Mouse (Mus musculus): ENCODE measurements around the gene B430306N03Rik.
A peak's percentile ranks its signal among the peaks of the same experiment; 100 is the strongest.
"Not testable (repeated sequence)": the region's sequence is repeated elsewhere in the genome, so short reads cannot be mapped to it uniquely, and the experiment has no call there.

B430306N03Rik gene

GRCm38 (mm10) chr17:48312124-48312523, 3.8 kb upstream of the B430306N03Rik start:
- DNase-seq (ENCODE audit: low spot score), result no peak

- no peak for DNase-seq (ENCODE audit: low spot score)
These were observed 2.7 kb downstream of the B430306N03Rik start for GRCm38 (mm10) chr17:48318686-48319085.

- no peak for DNase-seq (ENCODE audit: low spot score)
These were observed 5.3 kb downstream of the B430306N03Rik start for GRCm38 (mm10) chr17:48321279-48321678.

- no peak for DNase-seq (ENCODE audit: low spot score)
These were observed 7.3 kb downstream of the B430306N03Rik start for GRCm38 (mm10) chr17:48323236-48323635.

- DNase-seq (ENCODE audit: low spot score), result no peak
These were observed 8.3 kb downstream of the B430306N03Rik start for GRCm38 (mm10) chr17:48324258-48324657.

GRCm38 (mm10) chr17:48325093-48325492, 9.2 kb downstream of the B430306N03Rik start:
- DNase-seq (ENCODE audit: low spot score), result no peak

- peak; percentile 42 for DNase-seq (ENCODE audit: low spot score)
These were observed 9.7 kb downstream of the B430306N03Rik start for GRCm38 (mm10) chr17:48325638-48326037.

GRCm38 (mm10) chr17:48326656-48327055, 10.7 kb downstream of the B430306N03Rik start:
- DNase-seq (ENCODE audit: low spot score), result no peak

- DNase-seq (ENCODE audit: low spot score), result no peak
These were observed 16.6 kb downstream of the B430306N03Rik start for GRCm38 (mm10) chr17:48332524-48332923.

GRCm38 (mm10) chr17:48334186-48334585, 18.2 kb downstream of the B430306N03Rik start:
- DNase-seq (ENCODE audit: low spot score), result no peak

GRCm38 (mm10) chr17:48336857-48337256, 20.9 kb downstream of the B430306N03Rik start:
- peak; percentile 81 for DNase-seq (ENCODE audit: low spot score)

GRCm38 (mm10) chr17:48340267-48340666, 24.3 kb downstream of the B430306N03Rik start:
- DNase-seq (ENCODE audit: low spot score), result no peak

- DNase-seq (ENCODE audit: low spot score), result no peak
These were observed 26.0 kb downstream of the B430306N03Rik start for GRCm38 (mm10) chr17:48341947-48342346.

GRCm38 (mm10) chr17:48343065-48343464, 27.1 kb downstream of the B430306N03Rik start:
- DNase-seq (ENCODE audit: low spot score), result no peak

- DNase-seq (ENCODE audit: low spot score), result no peak
These were observed 29.9 kb downstream of the B430306N03Rik start for GRCm38 (mm10) chr17:48345824-48346223.

- peak; percentile 61 for DNase-seq (ENCODE audit: low spot score)
These were observed 30.3 kb downstream of the B430306N03Rik start, which contains the start of gene Trem2 for GRCm38 (mm10) chr17:48346231-48346630. TSS of gene Trem2 (plus strand) at chr17:48346401.

- DNase-seq (ENCODE audit: low spot score), result no peak
These were observed 30.9 kb downstream of the B430306N03Rik start for GRCm38 (mm10) chr17:48346834-48347233.

- no peak for DNase-seq (ENCODE audit: low spot score)
These were observed 31.3 kb downstream of the B430306N03Rik start for GRCm38 (mm10) chr17:48347287-48347686.

GRCm38 (mm10) chr17:48350681-48351193, 34.8 kb downstream of the B430306N03Rik start:
- DNase-seq (ENCODE audit: low spot score), result no peak

- not testable (repeated sequence) for DNase-seq (ENCODE audit: low spot score)
These were observed 37.0 kb downstream of the B430306N03Rik start for GRCm38 (mm10) chr17:48352976-48353375.

GRCm38 (mm10) chr17:48355822-48356221, 39.9 kb downstream of the B430306N03Rik start:
- peak; percentile 38 for DNase-seq (ENCODE audit: low spot score)

- DNase-seq (ENCODE audit: low spot score), result no peak
These were observed 42.0 kb downstream of the B430306N03Rik start for GRCm38 (mm10) chr17:48357892-48358291.

GRCm38 (mm10) chr17:48359616-48360015, 43.7 kb downstream of the B430306N03Rik start, which contains the start of gene Treml1:
TSS of gene Treml1 (plus strand) at chr17:48359916.
- no peak for DNase-seq (ENCODE audit: low spot score)

GRCm38 (mm10) chr17:48360462-48360861, 44.5 kb downstream of the B430306N03Rik start:
- DNase-seq (ENCODE audit: low spot score), result no peak
